Mouse (Mus musculus) neural tube, embryonic 10.5 days (tissue): Measurements from ENCODE around the gene Glra1.
A peak's percentile ranks its signal among the peaks of the same experiment; 100 is the strongest.

Experiments
- DNase-seq: peaks from one replicate; pipeline ENCODE4 v3.0.0-alpha.2; 2017; ENCODE audit warnings: low spot score; ENCODE audit errors: extremely low spot score

The Glra1 gene

GRCm38 (mm10) chr11:55518806-55519674, 89.0 kb downstream of the Glra1 start:
- peak; percentile 86 for DNase-seq

GRCm38 (mm10) chr11:55517666-55518065, 90.3 kb downstream of the Glra1 start:
- DNase-seq, result no peak

- peak; percentile 40 for DNase-seq
These were observed 96.6 kb downstream of the Glra1 start for GRCm38 (mm10) chr11:55511374-55511773.

GRCm38 (mm10) chr11:55505485-55505884, 102.5 kb downstream of the Glra1 start:
- DNase-seq, result no peak

- no peak for DNase-seq
These were observed 105.1 kb downstream of the Glra1 start for GRCm38 (mm10) chr11:55502886-55503285.

GRCm38 (mm10) chr11:55501955-55502531, 106.0 kb downstream of the Glra1 start:
- DNase-seq, result no peak

- DNase-seq, result peak; percentile 53
These were observed 110.1 kb downstream of the Glra1 start for GRCm38 (mm10) chr11:55497885-55498284.

- no peak for DNase-seq
These were observed 111.8 kb downstream of the Glra1 start for GRCm38 (mm10) chr11:55496158-55496557.

- no peak for DNase-seq
These were observed 122.6 kb downstream of the Glra1 start for GRCm38 (mm10) chr11:55485443-55485842.

- DNase-seq, result no peak
These were observed 134.8 kb downstream of the Glra1 start for GRCm38 (mm10) chr11:55473219-55473618.

- no peak for DNase-seq
These were observed 136.5 kb downstream of the Glra1 start for GRCm38 (mm10) chr11:55471467-55471866.

GRCm38 (mm10) chr11:55470761-55471160, 137.2 kb downstream of the Glra1 start:
- DNase-seq, result no peak

GRCm38 (mm10) chr11:55469923-55470691, 137.9 kb downstream of the Glra1 start:
- DNase-seq, result no peak

- peak; percentile 96 for DNase-seq
These were observed 138.8 kb downstream of the Glra1 start, which contains the start of gene G3bp1 for GRCm38 (mm10) chr11:55469048-55469843. TSS of gene G3bp1 (plus strand) at chr11:55469685.

- DNase-seq, result no peak
These were observed 139.4 kb downstream of the Glra1 start for GRCm38 (mm10) chr11:55468611-55469047.

- no peak for DNase-seq
These were observed 140.0 kb downstream of the Glra1 start for GRCm38 (mm10) chr11:55468012-55468411.

- DNase-seq, result no peak
These were observed 142.8 kb downstream of the Glra1 start for GRCm38 (mm10) chr11:55465177-55465576.

- DNase-seq, result no peak
These were observed 143.3 kb downstream of the Glra1 start for GRCm38 (mm10) chr11:55464707-55465106.
